Mouse (Mus musculus): Measurements from ENCODE around the gene Tha1.

The Tha1 gene

DNA sequence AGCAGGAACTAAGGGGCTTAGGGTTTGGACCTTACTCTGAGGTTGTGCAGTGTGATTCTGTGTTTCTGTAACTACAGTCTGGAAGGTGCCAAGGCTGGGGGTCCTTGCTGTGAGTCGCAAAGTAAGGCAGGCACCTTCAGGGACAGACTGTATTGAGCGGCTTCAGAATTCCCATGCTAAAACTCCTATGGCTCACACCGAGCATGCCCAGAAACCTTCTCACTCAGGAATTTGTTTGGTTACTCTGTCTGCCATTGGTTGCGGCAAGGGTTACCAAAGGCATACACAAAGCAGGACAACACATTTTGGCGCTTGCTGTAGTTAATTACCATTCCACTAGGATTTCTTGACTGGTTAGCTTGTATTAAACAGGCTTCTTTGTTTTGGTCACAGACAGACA, 47.1 kb downstream of the Tha1 start:
- no peak for DNase-seq (ENCODE audit: low read depth, low spot score)

GRCm38 (mm10) chr11:117825333-117826101, 47.8 kb downstream of the Tha1 start, which contains the start of the genes Afmid and Tk1:
TSS of gene Afmid (plus strand) at chr11:117825924.
TSS of gene Tk1 (minus strand) at chr11:117826092.
- no peak for DNase-seq (ENCODE audit: low read depth, low spot score)

DNA sequence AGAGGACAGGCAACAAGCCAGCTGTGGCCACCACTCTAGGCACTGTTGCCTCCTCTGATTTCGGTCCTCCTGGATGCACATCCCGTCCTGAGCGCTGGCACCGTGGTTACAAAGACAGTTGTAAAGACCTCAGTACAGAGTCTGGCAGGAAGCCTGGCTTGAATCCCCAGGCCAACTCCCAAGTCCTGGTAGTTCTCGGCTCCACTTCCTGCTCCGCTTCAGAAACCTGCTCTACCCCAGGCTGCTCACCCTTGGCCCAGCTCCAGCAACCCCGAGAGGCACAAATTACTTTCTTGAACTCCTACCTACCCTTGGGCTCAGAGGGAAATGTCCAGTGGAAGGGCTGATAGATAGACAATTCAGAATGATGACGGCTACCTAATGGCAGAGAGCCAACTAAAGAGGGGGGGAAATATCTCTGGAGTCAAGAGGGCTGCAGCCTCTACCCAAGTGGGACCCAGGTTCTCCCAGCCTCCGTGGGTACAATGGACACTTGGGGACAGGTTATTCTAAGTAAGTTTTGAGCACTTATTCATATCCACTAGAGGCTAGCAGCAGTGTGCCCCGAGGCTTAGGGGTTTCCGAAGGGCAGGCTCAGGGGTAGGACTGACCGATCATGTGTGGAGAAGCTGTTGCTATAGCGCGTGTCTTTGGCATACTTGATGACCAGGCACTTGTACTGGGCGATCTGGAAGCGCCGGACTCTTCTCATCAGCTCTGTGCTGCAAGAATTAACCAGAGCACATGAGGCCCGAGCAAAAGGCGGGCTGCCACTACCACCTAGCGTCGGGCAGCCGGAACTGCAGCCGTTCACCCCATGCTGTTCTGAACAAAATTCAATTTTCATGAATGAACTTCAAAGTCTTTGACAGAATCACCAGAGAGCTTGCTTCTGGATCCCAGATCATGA, 49.0 kb downstream of the Tha1 start:
- peak; percentile 78 for DNase-seq (ENCODE audit: low read depth, low spot score)

DNA sequence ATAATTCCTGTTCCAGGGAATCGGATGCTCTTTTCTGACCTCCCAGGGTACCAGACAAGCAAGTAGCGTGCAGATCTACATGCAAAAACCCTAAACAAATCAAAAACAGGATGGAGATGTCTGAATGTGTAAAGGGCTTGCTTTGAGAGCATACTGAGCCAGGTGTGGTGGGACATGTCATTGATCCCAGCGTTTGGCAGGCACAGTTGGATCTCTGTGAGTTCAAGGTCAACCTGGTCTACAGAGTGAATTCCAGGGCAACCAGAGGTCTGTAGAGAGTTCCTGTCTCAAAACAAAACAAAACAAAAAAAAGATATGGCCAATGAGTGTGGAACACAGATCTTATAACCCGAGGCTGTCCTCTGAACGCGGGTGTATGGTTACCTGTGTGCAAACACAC, 49.9 kb downstream of the Tha1 start:
- no peak for DNase-seq (ENCODE audit: low read depth, low spot score)

DNA sequence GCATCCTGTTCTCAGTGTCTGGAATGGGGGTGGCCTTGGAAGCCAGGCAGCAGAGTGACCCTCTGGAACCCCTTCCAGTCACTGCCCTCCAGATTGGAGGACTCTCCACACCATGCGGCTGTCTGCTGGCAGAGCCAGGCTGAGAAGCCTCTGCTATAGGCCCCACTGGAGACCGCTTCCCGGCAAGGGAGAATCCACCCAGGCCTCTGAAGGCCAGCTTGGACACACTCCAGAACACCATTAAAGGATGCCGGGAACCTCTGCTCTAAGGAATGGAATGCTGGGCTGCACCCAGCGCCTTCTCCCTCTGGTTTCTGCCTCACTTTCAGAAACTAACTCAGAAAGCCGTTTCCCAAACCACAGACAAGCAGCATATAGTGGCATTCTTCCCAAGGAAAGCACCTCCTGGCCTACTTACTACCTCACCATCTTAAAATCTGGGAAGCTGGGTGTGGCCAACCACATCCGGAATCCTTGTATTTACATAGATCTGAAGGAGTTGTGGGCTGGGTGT, 50.5 kb downstream of the Tha1 start:
- DNase-seq (ENCODE audit: low read depth, low spot score): no peak

DNA sequence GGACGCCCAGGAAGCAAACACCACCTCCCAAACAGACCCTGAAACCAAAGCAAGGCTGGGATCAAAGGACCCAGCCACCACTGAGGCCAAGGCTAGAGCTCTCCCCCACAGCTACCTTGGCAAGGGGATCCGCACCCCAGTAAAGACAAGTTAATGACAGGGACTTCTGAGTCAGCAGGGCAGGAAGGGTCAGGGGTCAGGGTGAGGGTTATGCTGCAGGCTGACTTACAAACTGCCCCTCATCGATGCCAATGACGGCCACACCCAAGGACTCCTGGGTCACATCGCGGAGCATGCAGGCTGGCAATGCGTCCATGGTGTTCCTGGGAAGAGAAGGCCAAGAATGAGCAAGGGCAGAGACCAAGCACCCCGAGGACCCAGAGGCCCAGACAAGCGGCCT, 51.4 kb downstream of the Tha1 start:
- no peak for DNase-seq (ENCODE audit: low read depth, low spot score)

DNA sequence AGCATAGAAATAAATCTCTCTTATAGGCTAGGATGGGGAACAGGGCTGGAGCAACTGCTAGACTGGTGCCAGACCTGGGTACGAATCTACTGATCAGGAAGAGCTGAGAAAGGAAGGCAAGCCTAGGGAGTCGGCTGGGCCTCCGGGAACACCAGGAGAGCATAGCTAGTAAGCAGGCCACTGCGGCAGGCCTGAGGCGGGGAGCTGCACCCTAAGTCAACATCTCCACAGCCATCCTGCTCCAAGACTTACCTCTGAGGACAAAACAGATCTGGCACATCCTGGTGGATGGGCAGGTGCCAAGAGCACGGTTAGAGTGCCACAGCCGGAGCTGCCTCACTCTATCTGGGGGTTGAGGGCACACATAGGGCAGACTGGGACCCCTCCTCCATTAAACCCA, 53.1 kb downstream of the Tha1 start:
- DNase-seq (ENCODE audit: low read depth, low spot score): no peak

- peak; percentile 94 for DNase-seq (ENCODE audit: low read depth, low spot score)
Measured at GRCm38 (mm10) chr11:117819095-117819494, 54.2 kb downstream of the Tha1 start.
